Mouse (Mus musculus) MEL (cell line): Measurements from ENCODE around the gene Zfp950. TPM values are rescaled to one million over a fixed set of nuclear protein-coding genes. Genes with fewer than 3 reads are reported as not detected.

Source experiments
- polyA plus RNA-seq, 2 experiments: library from polyadenylated mRNA; stranded (reverse) in 1 of 2; unstranded in 1 of 2; fragments of >175 nt in 1 of 2; fragments of >200 nt in 1 of 2; gene quantifications; 2 replicates each; pipeline versions ENCODE4 v1.2.1 to v1.2.4; 2012; ENCODE audit warnings: low replicate concordance in 2 of 2, low read depth in 1 of 2; ENCODE audit not compliant: insufficient read length in 2 of 2, insufficient read depth in 1 of 2, missing spikeins in 1 of 2
- total RNA-seq: library from RNA; depleted of rRNA; stranded (reverse); fragments of 300-350 nt; gene quantifications from 2 replicates; pipeline ENCODE4 v1.2.3, GENCODE M21; 2012; rRNA removed

The Zfp950 gene
- total and polyA plus RNA-seq, 3 experiments: 5.4 to 113 (median 12.1) TPM

Other genes with a start within 250 kb of the Zfp950 start
- gene Gm7102, start 35.5 kb upstream of the Zfp950 start, total RNA-seq: not detected in 2 replicates
- 1 to 10 TPM in 1 of 2 experiments, not detected in 1; 1.9 TPM for gene Gm7102, start 35.5 kb upstream of the Zfp950 start, polyA plus RNA-seq
- not detected in 2 replicates for gene Gm6020, start 43.0 kb upstream of the Zfp950 start, total RNA-seq
- gene Gm6020, start 43.0 kb upstream of the Zfp950 start, polyA plus RNA-seq: not detected
- not detected in 2 replicates for gene Csf2ra, start 87.6 kb upstream of the Zfp950 start, total RNA-seq
- not detected for gene Csf2ra, start 87.6 kb upstream of the Zfp950 start, polyA plus RNA-seq
- not detected in 2 replicates for gene Gm21060, start 156.2 kb upstream of the Zfp950 start, total RNA-seq
- not detected for gene Gm21060, start 156.2 kb upstream of the Zfp950 start, polyA plus RNA-seq